Mouse (Mus musculus): Measurements from ENCODE around the gene Klf3. TPM values are rescaled to one million over a fixed set of nuclear protein-coding genes. Genes with fewer than 3 reads are reported as not detected.

Klf3 gene
- 34.8 and 37.7 TPM in 2 replicates for polyA plus RNA-seq (2014; fragmentation: Nextera tagmentation; extraction: Ambion mirVana)

GRCm38 (mm10) chr5:64802795-64803719 lies at the start of gene Klf3:
TSS of gene Klf3 (plus strand) at chr5:64803388.
- WGBS: 1% methylated on average over 72 of the region's 116 CpGs
- H3K27ac ChIP-seq (ENCODE audit: low read depth, low read length): peak within 1 kb of the TSS; percentile 99
- 0 out of 2 replicates have a peak, but pooled peaks cover 2% of the 10 kb centered on the region for H3K9me3 ChIP-seq (ENCODE audit: control insufficient read depth, low read length)
- peak within 1 kb of the TSS; percentile 94 for H3K9ac ChIP-seq (ENCODE audit: low read length)
- peak within 1 kb of the TSS; percentile 91 for H3K4me3 ChIP-seq (ENCODE audit: low read depth, low read length)
- ATAC-seq (ENCODE audit: low FRiP score): peak; percentile 94
- no peaks in the 10 kb centered on the region for H3K36me3 ChIP-seq (ENCODE audit: control insufficient read depth, insufficient read depth, low read length)
- H3K27me3 ChIP-seq (ENCODE audit: control insufficient read depth, insufficient read depth, low read length): no peaks in the 10 kb centered on the region
- peak within 1 kb of the TSS; percentile 54 for H3K4me2 ChIP-seq
- peaks cover 25% of the 10 kb centered on the region for H3K4me1 ChIP-seq (ENCODE audit: control insufficient read depth, insufficient read depth, low read length)
- DNase-seq (ENCODE audit: low spot score, missing footprints): peak; percentile 98

- Histone ChIP-seq H3K27me3 (ENCODE audit: control insufficient read depth, insufficient read depth, low read length) (no peaks in the 10 kb centered on the region), H3K4me2 (no peak overlapping the region), H3K9ac (ENCODE audit: low read length) (no peak overlapping the region), H3K4me1 (ENCODE audit: control insufficient read depth, insufficient read depth, low read length) (no peaks in the 10 kb centered on the region), H3K27ac (ENCODE audit: low read depth, low read length) (no peak overlapping the region), H3K4me3 (ENCODE audit: low read depth, low read length) (no peak overlapping the region), H3K9me3 (ENCODE audit: control insufficient read depth, low read length) (no peaks in the 10 kb centered on the region), H3K36me3 (ENCODE audit: control insufficient read depth, insufficient read depth, low read length) (no peaks in the 10 kb centered on the region)
- 85% methylated on average over 4 of the region's 4 CpGs for WGBS
- DNase-seq (ENCODE audit: low spot score, missing footprints): no peak
- ATAC-seq (ENCODE audit: low FRiP score): no peak
These were observed 40.9 kb upstream of the Klf3 start for GRCm38 (mm10) chr5:64762295-64762694.

- H3K27me3 ChIP-seq (ENCODE audit: control insufficient read depth, insufficient read depth, low read length): no peaks in the 10 kb centered on the region
- H3K27ac ChIP-seq (ENCODE audit: low read depth, low read length): no peak overlapping the region
- H3K4me3 ChIP-seq (ENCODE audit: low read depth, low read length): no peak overlapping the region
- H3K36me3 ChIP-seq (ENCODE audit: control insufficient read depth, insufficient read depth, low read length): no peaks in the 10 kb centered on the region
- H3K4me2 ChIP-seq: no peak overlapping the region
- no peak for DNase-seq (ENCODE audit: low spot score, missing footprints)
- no peak overlapping the region for H3K9ac ChIP-seq (ENCODE audit: low read length)
- H3K9me3 ChIP-seq (ENCODE audit: control insufficient read depth, low read length): no peaks in the 10 kb centered on the region; the same call in 1 of the 2 replicates
- ATAC-seq (ENCODE audit: low FRiP score): no peak
- H3K4me1 ChIP-seq (ENCODE audit: control insufficient read depth, insufficient read depth, low read length): no peaks in the 10 kb centered on the region
These were observed 38.7 kb upstream of the Klf3 start for GRCm38 (mm10) chr5:64764452-64764851.

GRCm38 (mm10) chr5:64765765-64766164 lies 37.4 kb upstream of the Klf3 start:
- ATAC-seq (ENCODE audit: low FRiP score): no peak
- 97% methylated on average over 1 of the region's 1 CpGs for WGBS
- Histone ChIP-seq H3K36me3 (ENCODE audit: control insufficient read depth, insufficient read depth, low read length) (no peaks in the 10 kb centered on the region), H3K9ac (ENCODE audit: low read length) (no peak overlapping the region), H3K9me3 (ENCODE audit: control insufficient read depth, low read length) (no peaks in the 10 kb centered on the region; the same call in 1 of the 2 replicates), H3K4me3 (ENCODE audit: low read depth, low read length) (no peak overlapping the region), H3K27ac (ENCODE audit: low read depth, low read length) (no peak overlapping the region), H3K27me3 (ENCODE audit: control insufficient read depth, insufficient read depth, low read length) (no peaks in the 10 kb centered on the region), H3K4me1 (ENCODE audit: control insufficient read depth, insufficient read depth, low read length) (no peaks in the 10 kb centered on the region), H3K4me2 (no peak overlapping the region)
- DNase-seq (ENCODE audit: low spot score, missing footprints): no peak

- no peak overlapping the region for H3K4me3 ChIP-seq (ENCODE audit: low read depth, low read length)
- H3K9ac ChIP-seq (ENCODE audit: low read length): no peak overlapping the region
- no peaks in the 10 kb centered on the region; the same call in 1 of the 2 replicates for H3K9me3 ChIP-seq (ENCODE audit: control insufficient read depth, low read length)
- H3K4me1 ChIP-seq (ENCODE audit: control insufficient read depth, insufficient read depth, low read length): no peaks in the 10 kb centered on the region
- H3K27me3 ChIP-seq (ENCODE audit: control insufficient read depth, insufficient read depth, low read length): no peaks in the 10 kb centered on the region
- 94% methylated on average over 2 of the region's 2 CpGs for WGBS
- no peak overlapping the region for H3K4me2 ChIP-seq
- no peak for ATAC-seq (ENCODE audit: low FRiP score)
- no peak overlapping the region for H3K27ac ChIP-seq (ENCODE audit: low read depth, low read length)
- no peaks in the 10 kb centered on the region for H3K36me3 ChIP-seq (ENCODE audit: control insufficient read depth, insufficient read depth, low read length)
- peak; percentile 64 for DNase-seq (ENCODE audit: low spot score, missing footprints)
These were observed 36.6 kb upstream of the Klf3 start for GRCm38 (mm10) chr5:64766626-64767025.

GRCm38 (mm10) chr5:64771619-64772018 lies 31.6 kb upstream of the Klf3 start:
- Histone ChIP-seq H3K4me3 (ENCODE audit: low read depth, low read length) (no peak overlapping the region), H3K9ac (ENCODE audit: low read length) (no peak overlapping the region), H3K4me2 (no peak overlapping the region), H3K9me3 (ENCODE audit: control insufficient read depth, low read length) (no peaks in the 10 kb centered on the region; the same call in 1 of the 2 replicates), H3K36me3 (ENCODE audit: control insufficient read depth, insufficient read depth, low read length) (no peaks in the 10 kb centered on the region), H3K4me1 (ENCODE audit: control insufficient read depth, insufficient read depth, low read length) (no peaks in the 10 kb centered on the region), H3K27ac (ENCODE audit: low read depth, low read length) (no peak overlapping the region), H3K27me3 (ENCODE audit: control insufficient read depth, insufficient read depth, low read length) (no peaks in the 10 kb centered on the region)
- DNase-seq (ENCODE audit: low spot score, missing footprints): peak; percentile 21
- WGBS: 97% methylated on average over 2 of the region's 2 CpGs
- ATAC-seq (ENCODE audit: low FRiP score): no peak

GRCm38 (mm10) chr5:64778211-64778610 lies 25.0 kb upstream of the Klf3 start:
- Histone ChIP-seq H3K9ac (ENCODE audit: low read length) (no peak overlapping the region), H3K4me2 (no peak overlapping the region), H3K27me3 (ENCODE audit: control insufficient read depth, insufficient read depth, low read length) (no peaks in the 10 kb centered on the region), H3K4me1 (ENCODE audit: control insufficient read depth, insufficient read depth, low read length) (no peaks in the 10 kb centered on the region), H3K4me3 (ENCODE audit: low read depth, low read length) (no peak overlapping the region), H3K27ac (ENCODE audit: low read depth, low read length) (no peak overlapping the region), H3K9me3 (ENCODE audit: control insufficient read depth, low read length) (no peaks in the 10 kb centered on the region), H3K36me3 (ENCODE audit: control insufficient read depth, insufficient read depth, low read length) (no peaks in the 10 kb centered on the region)
- no peak for DNase-seq (ENCODE audit: low spot score, missing footprints)
- ATAC-seq (ENCODE audit: low FRiP score): no peak
- 89% methylated on average over 5 of the region's 5 CpGs for WGBS

- WGBS: 89% methylated on average over 2 of the region's 2 CpGs
- Histone ChIP-seq H3K4me1 (ENCODE audit: control insufficient read depth, insufficient read depth, low read length) (no peaks in the 10 kb centered on the region), H3K27me3 (ENCODE audit: control insufficient read depth, insufficient read depth, low read length) (no peaks in the 10 kb centered on the region), H3K9me3 (ENCODE audit: control insufficient read depth, low read length) (no peaks in the 10 kb centered on the region), H3K4me3 (ENCODE audit: low read depth, low read length) (no peak overlapping the region), H3K4me2 (no peak overlapping the region), H3K27ac (ENCODE audit: low read depth, low read length) (no peak overlapping the region), H3K9ac (ENCODE audit: low read length) (no peak overlapping the region), H3K36me3 (ENCODE audit: control insufficient read depth, insufficient read depth, low read length) (no peaks in the 10 kb centered on the region)
- ATAC-seq (ENCODE audit: low FRiP score) (no peak), DNase-seq (ENCODE audit: low spot score, missing footprints) (no peak)
These were observed 23.9 kb upstream of the Klf3 start for GRCm38 (mm10) chr5:64779285-64779684.

- 79% methylated on average over 7 of the region's 7 CpGs for WGBS
- H3K9me3 ChIP-seq (ENCODE audit: control insufficient read depth, low read length): no peaks in the 10 kb centered on the region
- no peak overlapping the region for H3K4me3 ChIP-seq (ENCODE audit: low read depth, low read length)
- DNase-seq (ENCODE audit: low spot score, missing footprints): no peak
- no peaks in the 10 kb centered on the region for H3K4me1 ChIP-seq (ENCODE audit: control insufficient read depth, insufficient read depth, low read length)
- ATAC-seq (ENCODE audit: low FRiP score): no peak
- no peak overlapping the region for H3K27ac ChIP-seq (ENCODE audit: low read depth, low read length)
- no peak overlapping the region for H3K4me2 ChIP-seq
- H3K36me3 ChIP-seq (ENCODE audit: control insufficient read depth, insufficient read depth, low read length): no peaks in the 10 kb centered on the region
- H3K9ac ChIP-seq (ENCODE audit: low read length): no peak overlapping the region
- H3K27me3 ChIP-seq (ENCODE audit: control insufficient read depth, insufficient read depth, low read length): no peaks in the 10 kb centered on the region
These were observed 22.4 kb upstream of the Klf3 start for GRCm38 (mm10) chr5:64780778-64781177.
